In the genomic region with DNA sequence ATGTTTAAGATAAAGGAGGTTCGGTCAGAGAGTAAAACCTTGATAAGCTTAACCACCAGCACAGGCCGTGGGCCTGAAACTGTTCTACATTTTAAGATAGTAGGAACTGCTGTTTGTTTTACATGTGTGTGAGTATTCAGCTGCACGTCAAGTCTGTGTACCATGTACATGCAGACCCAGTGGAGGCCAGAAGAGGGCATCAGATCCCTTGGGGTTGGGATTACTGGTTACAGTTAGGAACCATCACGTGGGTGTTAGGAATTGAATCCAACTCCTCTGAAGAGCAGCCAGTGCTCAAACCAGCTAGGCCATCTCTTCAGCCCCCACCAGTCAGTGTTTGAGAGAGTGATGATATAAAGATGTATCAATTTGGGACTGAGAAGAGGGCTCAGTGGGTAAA, we compare ENCODE assay signal across 10 mouse cellular contexts. TPM values are rescaled to one million over a fixed set of nuclear protein-coding genes. Genes with fewer than 3 reads are reported as not detected.
DNase-seq lines count a peak whose midpoint lies in the region; ATAC-seq and TF ChIP-seq lines count a peak whose summit lies in the region.
"Had no signal": no experiment of that assay in that cellular context is flagged by ENCODE, and none has a peak within 500 bp of the region (broad histone marks: within the 10 kb centered on the region; RNA-seq: fewer than 3 reads in every experiment).

No protein-coding gene starts in this region.

- no peak overlapping the region for H3K4me3 ChIP-seq in ES-Bruce4 (ENCODE audit: low read depth, low read length)
- H3K4me3 ChIP-seq in liver, embryonic 14.5 days (ENCODE audit: insufficient read depth in 1 of 2, low read depth in 2 of 2, low read length in 2 of 2): no peak overlapping the region
- H3K4me3 ChIP-seq: heart, embryonic 13.5 days; stomach, embryonic 15.5 days had no signal

- peak; percentile 39 for TF ChIP-seq CTCF in ES-Bruce4 (IDR thresholded peaks at IDR 0.05; ENCODE audit: low read depth, low read length)
- TF ChIP-seq CTCF in liver, embryonic 14.5 days (IDR thresholded peaks at IDR 0.05; ENCODE audit: low read depth): peak; percentile 81

- H3K9ac ChIP-seq in ES-Bruce4 (ENCODE audit: low read depth, poor library complexity, severe bottlenecking): no peak overlapping the region
- H3K9ac ChIP-seq in liver, embryonic 14.5 days (replicated peaks): no peak overlapping the region
- H3K9ac ChIP-seq: heart, embryonic 13.5 days; stomach, embryonic 15.5 days had no signal

- DNase-seq in A20 (ENCODE audit: low read depth, low spot score): peak; percentile 82
- DNase-seq in cerebellum, adult 11-12 months: peak; percentile 22
- DNase-seq in frontal cortex, adult 2 months (ENCODE audit: extremely low spot score in 1 of 2, low spot score in 1 of 2): peak; percentile 42 to 74
- DNase-seq in kidney, postnatal 14 days: peak; percentile 70
- peak in 1 of 3 experiments; percentile 31 for DNase-seq in liver, embryonic 14.5 days (ENCODE audit: low read depth in 3 of 3, low spot score in 3 of 3)
- DNase-seq in right cerebral cortex, postnatal 10 days (ENCODE audit: low spot score in 2 of 2): peak; percentile 51 to 68
- DNase-seq in urinary bladder, postnatal 14 days (ENCODE audit: low spot score): peak; percentile 67

- no peak overlapping the region for H3K27ac ChIP-seq in ES-Bruce4 (ENCODE audit: insufficient read depth, low read length)
- H3K27ac ChIP-seq in liver, embryonic 14.5 days: no peak overlapping the region
- H3K27ac ChIP-seq: heart, embryonic 13.5 days; stomach, embryonic 15.5 days had no signal

- peaks cover 10% of the 10 kb centered on the region for H3K36me3 ChIP-seq in ES-Bruce4 (ENCODE audit: control insufficient read depth, insufficient read depth, low read length, poor library complexity, severe bottlenecking)
- peaks cover 30% of the 10 kb centered on the region for H3K36me3 ChIP-seq in liver, embryonic 14.5 days (replicated peaks; ENCODE audit: control insufficient read depth, insufficient read depth, low read depth)

- H3K27me3 ChIP-seq in ES-Bruce4 (ENCODE audit: control insufficient read depth, insufficient read depth, low read length, poor library complexity, severe bottlenecking): no peaks in the 10 kb centered on the region
- no peaks in the 10 kb centered on the region for H3K27me3 ChIP-seq in liver, embryonic 14.5 days (ENCODE audit: control insufficient read depth, insufficient read depth, low read length)
- H3K27me3 ChIP-seq: heart, embryonic 13.5 days; stomach, embryonic 15.5 days had no signal

- WGBS in liver, embryonic 14.5 days (ENCODE audit: insufficient replicate concordance): 29% methylated on average over 4 of the region's 4 CpGs

- TF ChIP-seq POLR2A in ES-Bruce4 (IDR thresholded peaks at IDR 0.05; ENCODE audit: insufficient read depth, low read length): no peak

- H3K4me2 ChIP-seq in liver, embryonic 14.5 days (ENCODE audit: low read depth): no peak overlapping the region
- H3K4me2 ChIP-seq: heart, embryonic 13.5 days; stomach, embryonic 15.5 days had no signal

- TF ChIP-seq EP300 in ES-Bruce4 (IDR thresholded peaks at IDR 0.05; ENCODE audit: insufficient read depth, low read depth, low read length): no peak
- TF ChIP-seq EP300 in liver, embryonic 14.5 days (IDR thresholded peaks at IDR 0.05; ENCODE audit: low read depth): 0 out of 2 replicates have a peak, but pooled peaks have one; percentile 27

- peak; percentile 68 for ATAC-seq in liver, embryonic 14.5 days (ENCODE audit: insufficient read depth)

- H3K4me1 ChIP-seq in ES-Bruce4 (ENCODE audit: control insufficient read depth, insufficient read depth, low read length): no peaks in the 10 kb centered on the region
- peaks cover 0 to 5% of the 10 kb centered on the region in 2 experiments; a peak in 2 of 4 replicates for H3K4me1 ChIP-seq in liver, embryonic 14.5 days (replicated peaks; ENCODE audit: control insufficient read depth in 2 of 2, insufficient read depth in 2 of 2, low read length in 1 of 2)
- H3K4me1 ChIP-seq: stomach, embryonic 15.5 days had no signal

- H3K9me3 ChIP-seq in ES-Bruce4 (replicated peaks; ENCODE audit: control insufficient read depth, insufficient read depth, low read length, poor library complexity, severe bottlenecking): no peaks in the 10 kb centered on the region
- H3K9me3 ChIP-seq in liver, embryonic 14.5 days (ENCODE audit: control insufficient read depth, low read length): no peaks in the 10 kb centered on the region
- H3K9me3 ChIP-seq: heart, embryonic 13.5 days; stomach, embryonic 15.5 days had no signal

RNA-seq across cellular contexts. Expression of a gene that starts 24.3 kb away (rescaled TPM):
- polyA plus RNA-seq in ES-Bruce4 (2011; ENCODE audit: insufficient read depth, insufficient read length, low read depth, missing spikeins): 48.8 and 49.4 TPM in 2 replicates
- 20.4 and 22.2 TPM in 2 replicates for polyA plus RNA-seq in frontal cortex, adult 2 months (2012; rRNA removed)
- 14.2 and 18.8 TPM in 2 replicates for polyA plus RNA-seq in liver, embryonic 14.5 days (2012; rRNA removed)
- 4.3 and 5.6 TPM in 2 replicates for polyA plus RNA-seq in liver, embryonic 14.5 days (2014; fragmentation: Nextera tagmentation; extraction: Ambion mirVana)
